Mouse (Mus musculus): ENCODE measurements around the gene BC048403. TPM values are rescaled to one million over a fixed set of nuclear protein-coding genes. Genes with fewer than 3 reads are reported as not detected.

The BC048403 gene
- polyA plus RNA-seq (2014; fragmentation: Nextera tagmentation; extraction: Ambion mirVana), result 3.4 and 4.3 TPM in 2 replicates

- peak within 1 kb of the TSS; percentile 76 for H3K9ac ChIP-seq
- WGBS, result under 1% methylated on average over 68 of the region's 68 CpGs
- no peaks in the 10 kb centered on the region for H3K27me3 ChIP-seq (ENCODE audit: insufficient read depth, low read length)
- DNase-seq, result peak; percentile 93
- no peaks in the 10 kb centered on the region for H3K9me3 ChIP-seq (ENCODE audit: low read depth, low read length)
- ATAC-seq (ENCODE audit: insufficient read depth), result peak; percentile 92
- H3K4me2 ChIP-seq, result peak within 1 kb of the TSS; percentile 88
- H3K27ac ChIP-seq (ENCODE audit: low read depth), result peak within 1 kb of the TSS; percentile 66; the same call in 1 of the 2 replicates
- no peak for TF ChIP-seq CTCF (IDR thresholded peaks at IDR 0.05; ENCODE audit: low read depth)
- peak within 1 kb of the TSS; percentile 90 for H3K4me3 ChIP-seq (ENCODE audit: low read depth, low read length)
- peaks cover 4% of the 10 kb centered on the region; the same call in 1 of the 2 replicates for H3K4me1 ChIP-seq (ENCODE audit: insufficient read depth)
- H3K36me3 ChIP-seq (ENCODE audit: insufficient read depth), result no peaks in the 10 kb centered on the region
Observed at GRCm38 (mm10) chr10:121739548-121740505, at the start of gene BC048403. Gene BC048403, plus strand, starts transcription at chr10:121739937.

DNA sequence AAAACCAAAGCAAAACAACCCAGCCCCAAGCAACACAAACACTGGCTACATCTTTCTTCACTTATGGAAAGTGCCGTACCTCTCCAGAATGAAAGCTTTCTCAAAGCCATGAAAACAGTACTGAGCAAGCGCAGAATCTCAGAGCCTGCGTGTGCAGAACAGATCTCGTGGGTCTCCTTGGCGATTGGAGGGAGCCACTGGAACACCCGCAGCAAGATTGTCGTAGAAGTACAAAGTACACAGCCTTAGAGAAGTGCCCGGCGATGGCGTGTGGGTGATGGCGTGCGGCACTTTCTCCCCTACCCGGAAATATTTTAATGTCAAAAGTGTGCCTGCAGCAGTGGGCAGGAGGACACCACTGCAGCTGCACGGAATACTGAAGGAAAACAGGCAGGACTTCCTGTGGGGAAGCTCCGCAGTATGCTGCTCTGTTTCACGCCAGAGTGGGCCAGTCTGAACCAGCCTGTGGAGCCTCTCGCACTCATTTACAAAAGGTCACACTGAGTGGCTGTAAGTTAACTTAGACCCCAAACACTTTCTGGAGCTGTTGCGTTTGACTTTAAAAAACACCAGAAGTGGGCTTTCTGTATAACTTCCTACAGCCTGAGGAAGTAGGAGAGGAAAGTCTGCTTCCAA is 46.7 kb upstream of the BC048403 start:
- H3K9ac ChIP-seq, result peak overlapping the region; percentile 10; the same call in 1 of the 2 replicates
- 33% methylated on average over 18 of the region's 18 CpGs for WGBS
- no peak for TF ChIP-seq CTCF (IDR thresholded peaks at IDR 0.05; ENCODE audit: low read depth)

GRCm38 (mm10) chr10:121694567-121694966 is 45.2 kb upstream of the BC048403 start:
- Histone ChIP-seq H3K36me3 (ENCODE audit: insufficient read depth) (no peaks in the 10 kb centered on the region), H3K4me1 (ENCODE audit: insufficient read depth) (0 out of 2 replicates have a peak, but pooled peaks cover 2% of the 10 kb centered on the region), H3K9me3 (ENCODE audit: low read depth, low read length) (0 out of 2 replicates have a peak, but pooled peaks cover 3% of the 10 kb centered on the region), H3K27ac (ENCODE audit: low read depth) (no peak overlapping the region), H3K27me3 (ENCODE audit: insufficient read depth, low read length) (no peaks in the 10 kb centered on the region), H3K4me2 (no peak overlapping the region), H3K9ac (no peak overlapping the region), H3K4me3 (ENCODE audit: low read depth, low read length) (no peak overlapping the region)
- 69% methylated on average over 11 of the region's 11 CpGs for WGBS
- no peak for ATAC-seq (ENCODE audit: insufficient read depth)
- DNase-seq, result peak; percentile 12
- TF ChIP-seq CTCF (IDR thresholded peaks at IDR 0.05; ENCODE audit: low read depth), result no peak

More for the DNA sequence above, 46.7 kb upstream of the BC048403 start:
- Histone ChIP-seq H3K4me3 (ENCODE audit: low read depth, low read length) (peak overlapping the region; percentile 20), H3K27ac (ENCODE audit: low read depth) (no peak overlapping the region), H3K27me3 (ENCODE audit: insufficient read depth, low read length) (no peaks in the 10 kb centered on the region), H3K4me2 (peak overlapping the region; percentile 55), H3K36me3 (ENCODE audit: insufficient read depth) (no peaks in the 10 kb centered on the region), H3K9me3 (ENCODE audit: low read depth, low read length) (0 out of 2 replicates have a peak, but pooled peaks cover 3% of the 10 kb centered on the region), H3K4me1 (ENCODE audit: insufficient read depth) (0 out of 2 replicates have a peak, but pooled peaks cover 2% of the 10 kb centered on the region)
- DNase-seq (peak; percentile 39), ATAC-seq (ENCODE audit: insufficient read depth) (no peak)

DNA sequence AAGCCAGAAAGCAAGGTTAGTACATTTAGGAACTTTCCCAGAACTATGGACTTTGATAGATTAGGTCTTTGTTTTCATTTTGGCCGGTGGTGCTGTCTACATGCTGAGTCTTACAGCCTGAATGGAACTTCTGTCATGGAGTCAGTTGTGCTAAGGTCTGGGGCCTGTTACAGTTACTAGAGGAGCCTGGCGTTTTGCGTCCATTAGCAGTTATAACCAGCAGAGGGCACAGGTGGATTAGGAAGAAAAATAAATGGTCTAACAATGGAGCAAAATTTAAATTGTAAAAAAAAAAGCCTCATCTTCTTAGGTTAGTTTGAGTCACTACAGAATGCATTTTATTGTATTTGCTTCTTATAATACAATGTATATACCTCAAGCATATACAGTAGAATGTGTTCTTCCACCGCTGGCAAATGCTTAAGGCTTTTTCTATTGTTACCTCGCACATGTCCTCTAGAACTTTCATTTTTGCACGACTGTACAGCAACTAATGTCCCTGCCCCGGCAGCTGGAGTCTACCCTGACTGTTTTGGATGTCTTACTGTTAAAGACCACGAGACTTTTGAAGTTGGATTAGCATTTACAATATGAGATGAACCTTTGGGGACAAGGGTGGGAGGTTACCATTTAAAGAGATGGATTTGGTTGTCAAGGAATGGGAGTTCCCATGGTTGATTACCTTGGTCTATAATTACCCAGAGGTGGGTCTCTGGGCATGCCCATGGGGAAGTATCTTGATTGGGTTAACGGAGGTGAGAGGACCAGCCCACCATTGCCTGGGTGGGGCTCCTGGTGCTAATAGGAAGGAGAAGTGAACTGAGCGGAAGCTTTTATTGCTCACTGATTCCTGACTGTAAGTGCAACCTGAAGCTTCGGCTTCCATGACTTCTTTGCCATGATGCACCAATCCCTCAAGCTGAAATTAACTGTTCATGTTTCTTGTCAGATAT is 38.2 kb upstream of the BC048403 start:
- Histone ChIP-seq H3K4me3 (ENCODE audit: low read depth, low read length) (no peak overlapping the region), H3K36me3 (ENCODE audit: insufficient read depth) (no peaks in the 10 kb centered on the region), H3K27ac (ENCODE audit: low read depth) (no peak overlapping the region), H3K4me2 (no peak overlapping the region), H3K9me3 (ENCODE audit: low read depth, low read length) (no peaks in the 10 kb centered on the region), H3K9ac (no peak overlapping the region), H3K4me1 (ENCODE audit: insufficient read depth) (no peaks in the 10 kb centered on the region), H3K27me3 (ENCODE audit: insufficient read depth, low read length) (no peaks in the 10 kb centered on the region)
- peak; percentile 86 for DNase-seq
- TF ChIP-seq CTCF (IDR thresholded peaks at IDR 0.05; ENCODE audit: low read depth), result peak; percentile 74
- ATAC-seq (ENCODE audit: insufficient read depth), result no peak
- 53% methylated on average over 11 of the region's 11 CpGs for WGBS

DNA sequence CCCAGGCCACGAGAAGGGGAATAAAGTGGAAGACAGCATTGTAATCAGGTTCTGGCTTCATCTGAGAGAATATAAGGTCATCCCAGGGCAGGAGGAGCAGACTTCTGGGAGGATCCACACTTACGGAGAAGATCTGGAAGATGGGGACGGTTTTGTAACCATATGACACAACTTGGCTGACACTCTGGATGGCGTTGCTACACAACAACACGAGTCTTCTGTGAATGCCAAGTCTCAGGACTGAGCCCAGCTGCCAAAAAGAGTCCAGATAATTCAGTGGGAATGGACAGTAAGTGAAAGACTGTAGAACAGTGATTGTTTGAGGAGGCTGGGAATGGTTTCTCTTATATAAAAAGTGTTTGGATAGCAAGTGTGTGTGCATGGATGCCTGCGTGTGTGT is 36.1 kb upstream of the BC048403 start:
- Histone ChIP-seq H3K9me3 (ENCODE audit: low read depth, low read length) (no peaks in the 10 kb centered on the region), H3K4me2 (no peak overlapping the region), H3K4me3 (ENCODE audit: low read depth, low read length) (no peak overlapping the region), H3K27ac (ENCODE audit: low read depth) (no peak overlapping the region), H3K27me3 (ENCODE audit: insufficient read depth, low read length) (no peaks in the 10 kb centered on the region), H3K36me3 (ENCODE audit: insufficient read depth) (no peaks in the 10 kb centered on the region), H3K4me1 (ENCODE audit: insufficient read depth) (no peaks in the 10 kb centered on the region), H3K9ac (no peak overlapping the region)
- no peak for ATAC-seq (ENCODE audit: insufficient read depth)
- peak; percentile 40 for DNase-seq
- WGBS, result 68% methylated on average over 6 of the region's 6 CpGs
- TF ChIP-seq CTCF (IDR thresholded peaks at IDR 0.05; ENCODE audit: low read depth), result no peak

GRCm38 (mm10) chr10:121704871-121705270 is 34.9 kb upstream of the BC048403 start:
- H3K36me3 ChIP-seq (ENCODE audit: insufficient read depth), result no peaks in the 10 kb centered on the region
- H3K27me3 ChIP-seq (ENCODE audit: insufficient read depth, low read length), result no peaks in the 10 kb centered on the region
- H3K4me3 ChIP-seq (ENCODE audit: low read depth, low read length), result no peak overlapping the region
- TF ChIP-seq CTCF (IDR thresholded peaks at IDR 0.05; ENCODE audit: low read depth), result no peak
- no peaks in the 10 kb centered on the region for H3K4me1 ChIP-seq (ENCODE audit: insufficient read depth)
- H3K27ac ChIP-seq (ENCODE audit: low read depth), result no peak overlapping the region
- DNase-seq (no peak), ATAC-seq (ENCODE audit: insufficient read depth) (no peak)
- H3K9ac ChIP-seq, result no peak overlapping the region
- 81% methylated on average over 6 of the region's 6 CpGs for WGBS
- no peaks in the 10 kb centered on the region for H3K9me3 ChIP-seq (ENCODE audit: low read depth, low read length)
- no peak overlapping the region for H3K4me2 ChIP-seq
